In the genomic region with DNA sequence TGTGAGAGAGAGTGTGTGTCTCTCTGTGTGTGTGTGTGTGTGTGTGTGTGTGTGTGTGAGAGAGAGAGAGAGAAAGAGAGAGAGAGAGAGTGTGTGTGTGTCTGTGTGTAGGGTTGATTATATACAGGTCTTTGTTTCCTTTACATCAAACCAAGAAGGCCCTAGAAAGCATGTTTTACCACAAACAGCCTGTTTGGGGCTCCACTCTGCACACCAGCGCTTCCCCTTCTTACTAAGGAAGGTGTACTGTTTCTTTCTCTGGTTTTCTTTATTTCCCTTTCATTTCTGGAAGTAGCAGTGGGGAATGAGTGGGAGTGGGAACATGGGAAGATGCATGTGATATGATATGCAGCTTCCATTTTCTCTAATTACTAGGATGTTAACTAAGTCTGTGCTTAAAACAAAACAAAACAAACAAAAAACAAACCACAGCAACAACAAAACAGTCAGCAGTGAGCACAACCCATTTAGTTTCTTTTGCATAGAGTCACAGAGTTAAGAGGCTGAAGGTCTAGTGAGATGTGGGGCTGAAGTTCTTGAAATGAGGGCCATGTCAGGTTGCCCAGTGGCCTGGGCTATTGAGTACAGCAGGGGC, we compare ENCODE assay signal across 8 mouse cellular contexts. TPM values are rescaled to one million over a fixed set of nuclear protein-coding genes. Genes with fewer than 3 reads are reported as not detected.
DNase-seq lines count a peak whose midpoint lies in the region; ATAC-seq and TF ChIP-seq lines count a peak whose summit lies in the region.

No protein-coding gene starts in this region.

- TF ChIP-seq RAD21 in MEL (IDR thresholded peaks at IDR 0.05; ENCODE audit: low read depth, low read length), result no peak

- DNase-seq in heart, postnatal 25 days (ENCODE audit: low spot score), result no peak
- DNase-seq in MEL (ENCODE audit: low read depth, low spot score), result peak; percentile 80
- no peak for DNase-seq in T-cell, adult 2 months (ENCODE audit: low spot score)
- no peak for DNase-seq in adrenal gland, adult 2 months
- DNase-seq in cerebellum, adult 2 months, result no peak

- peak overlapping the region; percentile 90 to 94 for H3K27ac ChIP-seq in heart, embryonic 14.5 days (replicated peaks in 1 of 2; ENCODE audit: control insufficient read depth in 1 of 2, insufficient read depth in 1 of 2, low read depth in 2 of 2, low read length in 2 of 2)
- peak overlapping the region; percentile 93 for H3K27ac ChIP-seq in MEL (ENCODE audit: control insufficient read depth, low read depth, low read length)
- H3K27ac ChIP-seq in forebrain, embryonic 16.5 days (ENCODE audit: low read length), result peak overlapping the region; percentile 77
- H3K27ac ChIP-seq in cerebellum, adult 2 months (ENCODE audit: insufficient read depth, low read length), result no peak overlapping the region

- ATAC-seq in heart, embryonic 14.5 days (ENCODE audit: insufficient number of reproducible peaks, insufficient read depth, low FRiP score, low read depth), result no peak
- ATAC-seq in forebrain, embryonic 16.5 days, result no peak
- ATAC-seq in megakaryocyte, adult 5-6 weeks (ENCODE audit: poor library complexity, severe bottlenecking), result 0 out of 2 replicates have a peak, but pooled peaks have one; percentile 22

- no peak overlapping the region for H3K4me3 ChIP-seq in heart, embryonic 14.5 days (ENCODE audit: control insufficient read depth in 1 of 2, insufficient read depth in 1 of 2, low read depth in 1 of 2, low read length in 2 of 2)
- peak overlapping the region; percentile 10 to 38; a peak in 3 of 4 replicates for H3K4me3 ChIP-seq in MEL (ENCODE audit: control insufficient read depth in 1 of 2, insufficient read depth in 1 of 2, low read depth in 2 of 2, low read length in 2 of 2)
- H3K4me3 ChIP-seq in forebrain, embryonic 16.5 days (replicated peaks; ENCODE audit: low read length), result no peak overlapping the region
- no peak overlapping the region for H3K4me3 ChIP-seq in cerebellum, adult 2 months (replicated peaks; ENCODE audit: insufficient read depth, low read depth, low read length)

- peaks cover 33 to 55% of the 10 kb centered on the region in 2 experiments for H3K4me1 ChIP-seq in heart, embryonic 14.5 days (ENCODE audit: control insufficient read depth in 2 of 2, insufficient read depth in 2 of 2, low read length in 2 of 2)
- peaks cover 41 to 55% of the 10 kb centered on the region in 2 experiments for H3K4me1 ChIP-seq in MEL (ENCODE audit: control insufficient read depth in 1 of 2, insufficient read depth in 2 of 2, low read length in 2 of 2)
- H3K4me1 ChIP-seq in forebrain, embryonic 16.5 days (replicated peaks; ENCODE audit: control insufficient read depth, insufficient read depth, low read length), result peaks cover 47% of the 10 kb centered on the region
- peaks cover 5% of the 10 kb centered on the region; the same call in 1 of the 2 replicates for H3K4me1 ChIP-seq in cerebellum, adult 2 months (ENCODE audit: control insufficient read depth, insufficient read depth, low read length)

- H3K27me3 ChIP-seq in heart, embryonic 14.5 days (ENCODE audit: control insufficient read depth, insufficient read depth, low read length), result no peaks in the 10 kb centered on the region
- H3K27me3 ChIP-seq in MEL (ENCODE audit: control insufficient read depth in 1 of 2, insufficient read depth in 2 of 2, low read length in 2 of 2), result no peaks in the 10 kb centered on the region
- H3K27me3 ChIP-seq in forebrain, embryonic 16.5 days (replicated peaks; ENCODE audit: control insufficient read depth, insufficient read depth, low read length), result no peaks in the 10 kb centered on the region
- H3K27me3 ChIP-seq in cerebellum, adult 2 months (ENCODE audit: control insufficient read depth, insufficient read depth, low read length), result no peaks in the 10 kb centered on the region

- H3K9ac ChIP-seq in heart, embryonic 14.5 days (ENCODE audit: low read length), result peak overlapping the region; percentile 47
- H3K9ac ChIP-seq in MEL (ENCODE audit: control insufficient read depth, low read depth, low read length, poor library complexity, severe bottlenecking), result peak overlapping the region; percentile 62
- peak overlapping the region; percentile 38 for H3K9ac ChIP-seq in forebrain, embryonic 16.5 days (replicated peaks; ENCODE audit: low read depth, low read length)

- no peak for TF ChIP-seq EP300 in MEL (IDR thresholded peaks at IDR 0.05; ENCODE audit: low read depth in 1 of 2, low read length in 2 of 2)

- peak in 1 of 3 experiments; percentile 24; a peak in 2 of 6 replicates for TF ChIP-seq CTCF in MEL (IDR thresholded peaks at IDR 0.05 in 2 of 3, conservative IDR thresholded peaks at IDR 0.05 in 1 of 3; ENCODE audit: control insufficient read depth in 1 of 3, insufficient read depth in 1 of 3, low read depth in 2 of 3, low read length in 3 of 3, poor library complexity in 1 of 3, severe bottlenecking in 1 of 3)
- no peak for TF ChIP-seq CTCF in cerebellum, adult 2 months (IDR thresholded peaks at IDR 0.05; ENCODE audit: borderline replicate concordance, insufficient read depth, low read depth, low read length)

- H3K36me3 ChIP-seq in heart, embryonic 14.5 days (ENCODE audit: control insufficient read depth, insufficient read depth, low read length), result no peaks in the 10 kb centered on the region
- peaks cover 0 to 59% of the 10 kb centered on the region in 2 experiments; a peak in 2 of 4 replicates for H3K36me3 ChIP-seq in MEL (ENCODE audit: control insufficient read depth in 1 of 2, insufficient read depth in 2 of 2, low read length in 2 of 2)
- H3K36me3 ChIP-seq in forebrain, embryonic 16.5 days (ENCODE audit: control insufficient read depth, insufficient read depth), result no peaks in the 10 kb centered on the region

- no peak for TF ChIP-seq POLR2A in MEL (IDR thresholded peaks at IDR 0.05; ENCODE audit: control insufficient read depth in 1 of 2, insufficient read depth in 1 of 2, low read depth in 1 of 2, low read length in 2 of 2, poor library complexity in 1 of 2)
- TF ChIP-seq POLR2A in cerebellum, adult 2 months (IDR thresholded peaks at IDR 0.05; ENCODE audit: borderline replicate concordance, insufficient read depth, low read length), result no peak

- WGBS in heart, embryonic 14.5 days, result 96% methylated on average over 1 of the region's 1 CpGs
- WGBS in forebrain, embryonic 16.5 days, result 24% methylated on average over 1 of the region's 1 CpGs
- WGBS in cerebellum, adult 2 months, result 100% methylated on average over 1 of the region's 1 CpGs

- peak overlapping the region; percentile 53 for H3K4me2 ChIP-seq in heart, embryonic 14.5 days (ENCODE audit: low read length)
- H3K4me2 ChIP-seq in forebrain, embryonic 16.5 days (ENCODE audit: low read length), result peak overlapping the region; percentile 20; the same call in 1 of the 2 replicates

- intact Hi-C loops in heart, postnatal 25 days (cut with DNase I), result no loop called here

- H3K9me3 ChIP-seq in heart, embryonic 14.5 days (ENCODE audit: control insufficient read depth, low read length), result no peaks in the 10 kb centered on the region
- H3K9me3 ChIP-seq in MEL (replicated peaks; ENCODE audit: insufficient read depth, low read length), result no peaks in the 10 kb centered on the region
- H3K9me3 ChIP-seq in forebrain, embryonic 16.5 days (ENCODE audit: control insufficient read depth, low read length), result no peaks in the 10 kb centered on the region

- peaks cover 5% of the 10 kb centered on the region for H3K79me2 ChIP-seq in MEL (ENCODE audit: control insufficient read depth, insufficient read depth, low read length, poor library complexity)

TF ChIP-seq in MEL, 35 proteins besides CTCF, POLR2A, EP300 and RAD21:
- TF ChIP-seq TBP (IDR thresholded peaks at IDR 0.05; ENCODE audit: low read depth, low read length) (no peak; the same call in 1 of the 2 replicates), HCFC1 (IDR thresholded peaks at IDR 0.05; ENCODE audit: low read depth, low read length) (0 out of 2 replicates have a peak, but pooled peaks have one; percentile 11), TAL1 (IDR thresholded peaks at IDR 0.05; ENCODE audit: low read length) (no peak), ETS1 (IDR thresholded peaks at IDR 0.05; ENCODE audit: low read depth, low read length) (0 out of 2 replicates have a peak, but pooled peaks have one; percentile 40), MXI1 (IDR thresholded peaks at IDR 0.05; ENCODE audit: low read depth, low read length) (peak; percentile 35; the same call in 1 of the 2 replicates), ZNF384 (IDR thresholded peaks at IDR 0.05; ENCODE audit: low read depth, low read length) (0 out of 2 replicates have a peak, but pooled peaks have one; percentile 0), JUND (IDR thresholded peaks at IDR 0.05; ENCODE audit: low read depth, low read length) (0 out of 2 replicates have a peak, but pooled peaks have one; percentile 2), MYC (IDR thresholded peaks at IDR 0.05; ENCODE audit: low read depth, low read length) (peak; percentile 36; the same call in 1 of the 2 replicates), MYB (IDR thresholded peaks at IDR 0.05; ENCODE audit: low read depth, low read length) (no peak)

RNA-seq across cellular contexts. Expression of a gene that starts 49.4 kb away (rescaled TPM):
- polyA plus RNA-seq in heart, embryonic 14.5 days (2014; fragmentation: Nextera tagmentation; extraction: Ambion mirVana), result 12.2 and 14.5 TPM in 2 replicates
- 10 to 100 TPM; 19.3 to 19.5 TPM for total RNA-seq in heart, postnatal 25 days (2021)
- 16.6 and 22.7 TPM in 2 replicates for total RNA-seq in MEL (2012; rRNA removed)
- 10 to 100 TPM; 16.2 to 36.6 TPM for polyA plus RNA-seq in MEL (2012; ENCODE audit: insufficient read depth in 1 of 2, insufficient read length in 2 of 2, low read depth in 1 of 2, low replicate concordance in 2 of 2, missing spikeins in 1 of 2)
- polyA plus RNA-seq in forebrain, embryonic 16.5 days (2015; fragmentation: Nextera tagmentation; extraction: Ambion mirVana), result 14.6 and 19.5 TPM in 2 replicates
- total RNA-seq in megakaryocyte, adult 5-6 weeks (2015), result 92.1 and 97.4 TPM in 2 replicates
- 81.7 and 104 TPM in 2 replicates for total RNA-seq in megakaryocyte, adult 5-6 weeks (2017)
- 10 to 100 TPM; 53.8 to 70.1 TPM for total RNA-seq in adrenal gland, adult 2 months (2021)
- 26.4 and 33.9 TPM in 2 replicates for polyA plus RNA-seq in adrenal gland, adult 2 months (2012; rRNA removed)
- polyA plus RNA-seq in cerebellum, adult 2 months (2012; rRNA removed), result 5.1 and 6.0 TPM in 2 replicates

Comparison
In these comparisons a context has a peak if more than half of its experiments do, and no peak if none do; other contexts are left out.
1. H3K4me3 ChIP-seq: peak in MEL (2 of 2); none in heart, embryonic 14.5 days (0 of 2), forebrain, embryonic 16.5 days (single experiment) and cerebellum, adult 2 months (single experiment).
2. Peak in every context shown above with its lines, with median percentiles within 50 percentile points of each other: H3K9ac ChIP-seq.